Mouse (Mus musculus) left cerebral cortex, postnatal 14 days (tissue): ENCODE results near the gene Map2k4. TPM values are rescaled to one million over a fixed set of nuclear protein-coding genes. Genes with fewer than 3 reads are reported as not detected.

Experiments used
- DNase-seq, 2 experiments: peaks; one replicate each; pipeline ENCODE4 v3.0.0; 2021 to 2022; ENCODE audit warnings: low spot score in 2 of 2, mixed read lengths in 1 of 2
- intact Hi-C: fragments of 180-260 bp; cut with DNase I; formaldehyde crosslinking; loops from one replicate; pipeline ENCODE4 v1.15.1; 2025
- total RNA-seq, 2 experiments: library from RNA; stranded (reverse); gene quantifications; 2 replicates each; pipeline ENCODE4 v1.2.3; 2021

Gene Map2k4
- total RNA-seq, 2 experiments from 2014 or later, result 201 to 202 TPM

- DNase-seq, result no peak
- intact Hi-C loops, result loop anchor here (10.0 kb wide), 1 partner anchor 55 kb away; the partner anchor contains the start of gene Map2k4
Observed at GRCm38 (mm10) chr11:65729623-65730217, 58.4 kb downstream of the Map2k4 start.

GRCm38 (mm10) chr11:65728906-65729305 is 59.2 kb downstream of the Map2k4 start:
- intact Hi-C loops, result loop anchor here (10.0 kb wide), 1 partner anchor 56 kb away; the partner anchor contains the start of gene Map2k4
- no peak for DNase-seq

DNA sequence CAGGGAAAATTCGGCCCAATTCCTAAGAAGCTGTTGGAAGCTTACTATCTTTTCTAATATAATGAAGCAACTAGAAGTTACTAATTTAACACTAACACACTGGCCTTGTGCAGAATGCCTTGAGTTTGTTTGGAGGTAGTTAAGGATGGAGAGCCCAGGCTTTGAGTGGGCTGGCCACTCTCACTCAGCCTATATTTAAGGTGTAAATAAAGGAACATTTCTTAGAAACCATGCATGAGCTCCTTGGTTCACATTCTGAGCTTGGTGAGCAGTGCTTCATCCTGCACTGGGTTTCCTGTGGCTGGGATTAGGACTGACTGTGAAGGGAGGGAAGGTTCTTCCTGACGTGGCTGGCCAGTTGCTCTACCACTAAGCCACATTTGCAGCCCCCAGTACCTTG is 64.4 kb downstream of the Map2k4 start:
- intact Hi-C loops, result loop anchor here (10.0 kb wide), 1 partner anchor 61 kb away; the partner anchor contains the start of gene Map2k4
- no peak for DNase-seq

DNA sequence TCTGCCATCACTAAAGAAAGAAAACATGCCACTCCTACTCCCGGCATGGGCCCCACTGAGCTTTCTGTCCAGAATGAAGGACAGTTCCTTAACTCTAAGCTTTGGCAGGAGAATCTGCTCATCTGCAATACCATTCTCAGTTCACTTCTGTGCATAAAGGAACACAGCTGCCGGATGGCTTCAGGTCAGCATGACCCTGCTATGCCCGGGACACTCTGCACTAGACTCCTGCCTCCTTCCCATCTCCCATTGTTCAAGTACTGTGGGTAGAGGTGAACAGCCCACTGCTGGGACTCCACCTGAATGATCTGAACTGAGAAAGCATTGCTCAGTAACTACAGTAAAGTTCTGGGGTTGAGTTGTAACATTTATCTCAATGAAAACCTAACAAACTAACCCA is 66.5 kb downstream of the Map2k4 start:
- intact Hi-C loops, result loop anchor here (10.0 kb wide), 1 partner anchor 63 kb away; the partner anchor contains the start of gene Map2k4
- no peak for DNase-seq

- DNase-seq, result no peak
- intact Hi-C loops, result loop anchor here (10.0 kb wide), 1 partner anchor 65 kb away; the partner anchor contains the start of gene Map2k4
Observed at GRCm38 (mm10) chr11:65719960-65720359, 68.1 kb downstream of the Map2k4 start.

DNA sequence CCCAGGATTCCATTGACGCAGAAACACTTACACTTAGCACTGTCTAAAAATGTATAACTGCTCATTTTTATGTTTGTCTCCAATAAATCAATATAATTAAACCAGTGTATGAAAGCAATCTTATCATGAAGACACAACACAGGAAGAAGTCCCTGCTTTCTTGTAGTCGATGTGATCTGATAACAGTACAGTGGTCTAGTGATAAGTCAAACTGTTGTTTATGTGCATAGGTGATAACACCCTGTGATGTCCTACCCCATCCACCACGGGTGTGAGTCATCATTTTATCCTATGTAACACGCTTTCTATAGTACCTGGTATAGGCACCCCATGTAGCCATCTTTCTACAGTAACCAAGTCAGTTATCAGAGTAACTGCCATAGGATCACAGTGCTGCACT is 74.3 kb downstream of the Map2k4 start:
- DNase-seq, result no peak
- intact Hi-C loops, result no loop called here

DNA sequence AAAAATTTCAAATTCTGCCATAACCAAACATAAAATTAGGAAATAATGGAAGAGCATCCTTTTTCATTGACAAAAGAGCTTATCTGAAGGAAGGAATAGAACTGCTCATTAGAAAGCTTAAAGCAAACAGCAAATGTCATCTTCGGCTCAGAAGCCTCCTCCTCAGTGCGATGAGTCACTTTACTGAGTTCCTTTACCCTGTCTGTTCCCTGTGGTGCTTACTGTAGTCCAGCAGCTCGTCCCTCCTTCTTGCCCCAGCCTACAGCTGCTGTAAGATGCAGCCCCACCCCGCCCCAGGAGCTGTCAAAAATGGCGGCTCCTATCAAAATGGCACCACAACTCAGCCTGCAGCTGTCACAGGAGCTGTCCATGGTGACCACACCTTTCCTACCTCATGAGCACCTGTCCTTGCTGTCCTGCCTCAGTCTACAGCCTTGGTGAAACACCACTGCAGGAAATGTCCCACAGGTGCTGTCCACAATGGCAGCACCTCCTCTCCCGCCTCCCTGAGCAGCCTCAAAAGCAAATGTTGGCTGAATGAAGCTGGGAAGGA is 75.3 kb downstream of the Map2k4 start:
- intact Hi-C loops, result no loop called here
- DNase-seq, result no peak

- DNase-seq, result no peak
- intact Hi-C loops, result no loop called here
Observed at GRCm38 (mm10) chr11:65706784-65707183, 81.3 kb downstream of the Map2k4 start.

GRCm38 (mm10) chr11:65706176-65706575 is 81.9 kb downstream of the Map2k4 start:
- no peak for DNase-seq
- intact Hi-C loops, result no loop called here

GRCm38 (mm10) chr11:65704861-65705260 is 83.2 kb downstream of the Map2k4 start:
- intact Hi-C loops, result no loop called here

GRCm38 (mm10) chr11:65678824-65679402 is 109.2 kb downstream of the Map2k4 start:
- DNase-seq, result peak; percentile 35 to 58
- intact Hi-C loops, result loop anchor here (2.0 to 10.0 kb wide), 3 partner anchors 410 to 694 kb away; partner anchors contain the start of gene Myocd

More at GRCm38 (mm10) chr11:65704861-65705260, 83.2 kb downstream of the Map2k4 start:
- no peak for DNase-seq

DNA sequence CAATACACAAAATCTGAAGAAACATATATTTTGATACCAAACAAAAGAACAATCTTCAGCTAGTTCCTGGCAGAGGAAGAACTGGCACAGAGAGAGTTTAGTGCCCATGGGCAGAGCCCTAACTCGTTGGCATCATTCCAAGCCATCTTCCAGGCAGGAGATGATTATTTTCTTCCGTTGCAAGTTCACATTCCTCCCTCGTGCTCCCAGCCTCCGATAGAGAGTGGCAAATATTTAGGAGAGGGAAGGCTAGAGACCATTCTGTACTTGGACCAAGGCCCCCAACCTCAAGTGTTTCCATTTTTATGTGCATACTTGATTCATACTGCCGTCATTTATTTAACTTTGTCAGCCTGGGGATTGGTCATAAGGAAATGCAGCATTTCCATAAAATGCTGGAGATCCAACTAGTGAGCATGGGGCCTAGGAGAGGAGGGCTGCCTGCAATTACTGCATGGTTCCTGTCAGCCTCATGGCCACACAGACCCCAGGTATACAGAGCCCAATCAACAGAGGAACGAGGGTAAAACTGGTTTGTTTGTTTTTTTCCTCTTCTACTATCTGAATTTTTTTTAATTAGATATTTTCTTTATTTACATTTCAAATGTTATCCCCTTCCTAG is 120.6 kb downstream of the Map2k4 start:
- DNase-seq, result no peak
- intact Hi-C loops, result no loop called here

DNA sequence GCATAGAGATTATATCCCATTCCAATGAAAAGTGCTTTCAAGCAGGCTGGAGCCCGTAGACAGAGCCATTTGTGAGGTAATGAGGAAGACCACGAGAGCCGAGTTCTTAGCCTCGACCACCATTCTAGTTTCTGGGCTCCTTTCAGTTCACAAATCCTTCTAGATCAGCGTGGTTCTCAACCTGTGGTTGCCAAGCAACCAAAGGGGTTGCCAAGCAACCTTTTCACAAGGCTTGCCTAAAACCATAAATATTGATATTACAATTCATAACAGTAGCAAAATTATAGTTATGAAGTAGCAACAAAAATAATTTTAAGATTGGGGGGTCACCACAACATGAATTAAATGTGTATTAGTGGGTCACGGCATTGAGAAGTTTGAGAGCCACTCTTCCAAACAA is 123.2 kb downstream of the Map2k4 start:
- peak; percentile 41 to 54 for DNase-seq
- intact Hi-C loops, result no loop called here

DNA sequence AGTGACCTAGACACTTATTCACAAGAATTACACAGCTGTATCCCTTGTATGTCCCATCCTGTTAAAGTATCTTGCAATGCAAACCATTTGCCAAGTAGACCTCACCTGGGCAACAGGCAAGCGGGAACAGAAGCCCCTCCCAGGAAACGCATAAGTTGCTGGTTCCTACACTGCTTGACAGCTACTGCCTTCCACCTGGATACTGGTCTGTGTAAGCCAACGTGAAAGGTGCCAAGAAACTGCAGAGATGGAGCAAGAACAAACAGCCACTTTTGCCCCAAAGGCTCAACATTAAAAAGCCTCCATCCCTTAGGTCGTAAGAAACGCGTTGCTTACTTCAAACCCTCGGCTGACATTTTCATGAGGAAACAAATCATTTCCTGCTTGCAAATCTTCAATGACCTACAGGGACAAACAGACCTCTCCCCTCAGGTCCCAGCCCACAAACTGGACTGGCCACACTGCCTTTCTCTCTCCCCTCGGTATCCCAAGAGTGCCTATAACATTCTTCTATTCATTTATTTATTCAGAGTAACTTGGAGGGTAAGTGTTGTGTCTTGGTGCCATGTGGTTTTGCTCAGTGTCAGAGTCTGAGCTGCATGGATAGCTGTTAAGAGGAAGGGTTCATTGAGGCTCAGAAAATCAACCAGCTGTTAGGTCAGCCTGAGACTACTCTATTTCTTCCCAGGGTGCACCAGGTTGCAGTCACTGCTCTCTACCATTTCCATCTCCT is 126.1 kb downstream of the Map2k4 start:
- no peak for DNase-seq
- intact Hi-C loops, result no loop called here

GRCm38 (mm10) chr11:65653932-65654331 is 134.2 kb downstream of the Map2k4 start:
- DNase-seq, result no peak
- intact Hi-C loops, result no loop called here

DNA sequence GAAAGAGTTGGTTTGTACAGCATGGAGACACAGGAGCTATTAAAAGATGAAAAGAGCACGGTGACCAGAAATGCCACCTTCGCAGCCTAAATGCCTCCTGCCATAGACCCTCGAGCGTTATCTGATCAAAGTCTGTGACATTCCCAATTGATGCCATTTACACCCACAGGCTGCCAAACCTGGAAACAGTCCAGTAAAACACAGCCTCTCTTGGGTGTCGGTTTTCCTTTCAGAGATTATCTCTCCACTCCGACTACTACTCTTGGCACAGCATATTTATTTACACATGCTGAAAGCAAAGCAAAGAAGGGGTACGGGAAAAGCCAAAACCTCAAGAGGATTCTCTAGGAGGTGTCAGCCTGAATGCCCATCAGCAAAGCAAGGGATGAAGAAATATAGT is 136.7 kb downstream of the Map2k4 start:
- intact Hi-C loops, result no loop called here
- DNase-seq, result no peak

GRCm38 (mm10) chr11:65649956-65650715 is 138.0 kb downstream of the Map2k4 start:
- intact Hi-C loops, result no loop called here

DNA sequence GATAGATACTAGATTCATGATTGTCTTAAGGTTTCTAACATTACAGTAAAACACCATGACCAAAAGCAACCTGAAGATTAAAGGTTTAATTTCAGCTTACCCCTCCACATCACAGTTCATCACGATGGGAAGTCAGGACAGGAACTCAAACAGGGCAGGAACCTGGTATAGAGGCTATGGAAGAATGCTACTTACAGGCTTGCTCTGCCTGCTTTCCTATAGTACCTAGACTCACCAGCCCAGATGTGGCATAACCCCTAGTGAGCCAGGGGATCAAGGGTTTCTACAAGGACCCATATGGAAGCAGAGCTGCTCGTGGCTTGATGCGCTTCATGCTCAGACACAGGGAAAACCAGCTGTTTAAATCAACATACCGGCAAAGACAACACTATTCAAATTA is 138.6 kb downstream of the Map2k4 start:
- no peak for DNase-seq
- intact Hi-C loops, result no loop called here

More at GRCm38 (mm10) chr11:65649956-65650715, 138.0 kb downstream of the Map2k4 start:
- no peak for DNase-seq

DNA sequence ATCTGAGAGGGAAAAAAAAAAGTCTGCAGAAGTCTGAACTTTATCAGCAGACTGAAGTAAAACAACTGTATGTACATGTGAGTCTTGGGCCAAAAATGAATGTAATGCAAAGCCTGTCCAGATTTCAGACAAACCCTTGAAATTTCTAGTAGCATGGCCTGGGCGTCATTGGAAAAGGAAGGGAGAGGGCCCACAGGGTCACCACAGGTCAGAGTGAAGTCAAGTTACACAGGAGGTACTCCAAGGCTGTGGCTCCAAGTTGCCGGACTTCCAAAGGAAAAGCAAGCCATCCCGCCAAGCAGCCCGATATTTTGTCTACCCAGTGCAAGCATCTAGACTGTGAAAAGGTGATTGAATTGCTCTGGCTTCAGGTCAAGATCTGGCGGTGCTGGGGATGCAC is 141.8 kb downstream of the Map2k4 start:
- intact Hi-C loops, result no loop called here
- DNase-seq, result no peak
